Mouse (Mus musculus): ENCODE data around the gene Vmn1r157. TPM values are rescaled to one million over a fixed set of nuclear protein-coding genes. Genes with fewer than 3 reads are reported as not detected.
"Not testable (repeated sequence)": the region's sequence is repeated elsewhere in the genome, so short reads cannot be mapped to it uniquely, and the experiment has no call there.

Gene Vmn1r157
- polyA plus RNA-seq (2014; fragmentation: Nextera tagmentation; extraction: Ambion mirVana), result not detected in 2 replicates

GRCm38 (mm10) chr7:22761397-22761796, at the start of gene Vmn1r157:
TSS of gene Vmn1r157 (plus strand) at chr7:22761697.
- H3K27me3 ChIP-seq (ENCODE audit: control insufficient read depth, insufficient read depth, low read length); H3K4me3 ChIP-seq (ENCODE audit: low read depth, low read length); H3K4me1 ChIP-seq (ENCODE audit: control insufficient read depth, insufficient read depth, low read length); H3K36me3 ChIP-seq (ENCODE audit: control insufficient read depth, insufficient read depth, low read length); H3K9me3 ChIP-seq (ENCODE audit: control insufficient read depth, low read length); H3K4me2 ChIP-seq (ENCODE audit: low read depth, low read length); H3K9ac ChIP-seq (replicated peaks; ENCODE audit: low read depth, low read length); ATAC-seq (ENCODE audit: low read depth); H3K27ac ChIP-seq (ENCODE audit: low read depth, low read length): not testable (repeated sequence)
- 27% methylated on average over 2 of the region's 3 CpGs for WGBS

- not testable (repeated sequence) for H3K4me1 ChIP-seq (ENCODE audit: control insufficient read depth, insufficient read depth, low read length); H3K27me3 ChIP-seq (ENCODE audit: control insufficient read depth, insufficient read depth, low read length); H3K27ac ChIP-seq (ENCODE audit: low read depth, low read length); H3K4me3 ChIP-seq (ENCODE audit: low read depth, low read length); ATAC-seq (ENCODE audit: low read depth); H3K9me3 ChIP-seq (ENCODE audit: control insufficient read depth, low read length); H3K9ac ChIP-seq (replicated peaks; ENCODE audit: low read depth, low read length); H3K36me3 ChIP-seq (ENCODE audit: control insufficient read depth, insufficient read depth, low read length); H3K4me2 ChIP-seq (ENCODE audit: low read depth, low read length)
- no CpG with 5 or more reads among the region's 1 CpGs for WGBS
Measured at GRCm38 (mm10) chr7:22719610-22720009, 41.9 kb upstream of the Vmn1r157 start, which contains the start of gene Gm4567. TSS of gene Gm4567 (minus strand) at chr7:22719710.

GRCm38 (mm10) chr7:22775981-22776380, 14.5 kb downstream of the Vmn1r157 start:
- H3K4me1 ChIP-seq (ENCODE audit: control insufficient read depth, insufficient read depth, low read length); H3K4me2 ChIP-seq (ENCODE audit: low read depth, low read length); H3K27ac ChIP-seq (ENCODE audit: low read depth, low read length); ATAC-seq (ENCODE audit: low read depth); H3K36me3 ChIP-seq (ENCODE audit: control insufficient read depth, insufficient read depth, low read length); H3K27me3 ChIP-seq (ENCODE audit: control insufficient read depth, insufficient read depth, low read length); H3K4me3 ChIP-seq (ENCODE audit: low read depth, low read length); H3K9me3 ChIP-seq (ENCODE audit: control insufficient read depth, low read length); H3K9ac ChIP-seq (replicated peaks; ENCODE audit: low read depth, low read length): not testable (repeated sequence)
- WGBS, result 100% methylated on average over 2 of the region's 11 CpGs

- H3K4me3 ChIP-seq (ENCODE audit: low read depth, low read length); H3K4me1 ChIP-seq (ENCODE audit: control insufficient read depth, insufficient read depth, low read length); H3K9ac ChIP-seq (replicated peaks; ENCODE audit: low read depth, low read length); H3K9me3 ChIP-seq (ENCODE audit: control insufficient read depth, low read length); ATAC-seq (ENCODE audit: low read depth); H3K4me2 ChIP-seq (ENCODE audit: low read depth, low read length); H3K36me3 ChIP-seq (ENCODE audit: control insufficient read depth, insufficient read depth, low read length); H3K27ac ChIP-seq (ENCODE audit: low read depth, low read length); H3K27me3 ChIP-seq (ENCODE audit: control insufficient read depth, insufficient read depth, low read length): not testable (repeated sequence)
- WGBS, result 61% methylated on average over 2 of the region's 2 CpGs
Measured at GRCm38 (mm10) chr7:22790682-22791081, 29.2 kb downstream of the Vmn1r157 start, which contains the start of gene Vmn1r158. TSS of gene Vmn1r158 (minus strand) at chr7:22790782.

Other genes starting within 250 kb of the Vmn1r157 start
- not detected in 2 replicates for gene Vmn1r152, start 238.7 kb upstream of the Vmn1r157 start, polyA plus RNA-seq (2014; fragmentation: Nextera tagmentation; extraction: Ambion mirVana)
- not detected in 2 replicates for gene Gm8677, start 226.8 kb upstream of the Vmn1r157 start, polyA plus RNA-seq (2014; fragmentation: Nextera tagmentation; extraction: Ambion mirVana)
- not detected in 2 replicates for gene Gm4201, start 196.4 kb upstream of the Vmn1r157 start, polyA plus RNA-seq (2014; fragmentation: Nextera tagmentation; extraction: Ambion mirVana)
- not detected in 2 replicates for gene Gm4565, start 173.6 kb upstream of the Vmn1r157 start, polyA plus RNA-seq (2014; fragmentation: Nextera tagmentation; extraction: Ambion mirVana)
- not detected in 2 replicates for gene Vmn1r155, start 103.7 kb upstream of the Vmn1r157 start, polyA plus RNA-seq (2014; fragmentation: Nextera tagmentation; extraction: Ambion mirVana)
- not detected in 2 replicates for gene Gm8693, start 69.4 kb upstream of the Vmn1r157 start, polyA plus RNA-seq (2014; fragmentation: Nextera tagmentation; extraction: Ambion mirVana)
- gene Gm4567, start 42.0 kb upstream of the Vmn1r157 start, polyA plus RNA-seq (2014; fragmentation: Nextera tagmentation; extraction: Ambion mirVana), result not detected in 2 replicates
- not detected in 2 replicates for gene Vmn1r158, start 29.1 kb downstream of the Vmn1r157 start, polyA plus RNA-seq (2014; fragmentation: Nextera tagmentation; extraction: Ambion mirVana)
- not detected in 2 replicates for gene Vmn1r159, start 81.9 kb downstream of the Vmn1r157 start, polyA plus RNA-seq (2014; fragmentation: Nextera tagmentation; extraction: Ambion mirVana)
- not detected in 2 replicates for gene Vmn1r160, start 109.5 kb downstream of the Vmn1r157 start, polyA plus RNA-seq (2014; fragmentation: Nextera tagmentation; extraction: Ambion mirVana)
- not detected in 2 replicates for gene Gm4214, start 223.0 kb downstream of the Vmn1r157 start, polyA plus RNA-seq (2014; fragmentation: Nextera tagmentation; extraction: Ambion mirVana)

All from neural tube, embryonic 14.5 days (tissue).